Mouse (Mus musculus): ENCODE measurements at regions not wholly inside any gene's neighbourhood (a gene's known extent, or its start where the extent isn't known, plus 50 kb on each side); places are given as distances from the start of the nearest gene placed in this dataset.

DNA sequence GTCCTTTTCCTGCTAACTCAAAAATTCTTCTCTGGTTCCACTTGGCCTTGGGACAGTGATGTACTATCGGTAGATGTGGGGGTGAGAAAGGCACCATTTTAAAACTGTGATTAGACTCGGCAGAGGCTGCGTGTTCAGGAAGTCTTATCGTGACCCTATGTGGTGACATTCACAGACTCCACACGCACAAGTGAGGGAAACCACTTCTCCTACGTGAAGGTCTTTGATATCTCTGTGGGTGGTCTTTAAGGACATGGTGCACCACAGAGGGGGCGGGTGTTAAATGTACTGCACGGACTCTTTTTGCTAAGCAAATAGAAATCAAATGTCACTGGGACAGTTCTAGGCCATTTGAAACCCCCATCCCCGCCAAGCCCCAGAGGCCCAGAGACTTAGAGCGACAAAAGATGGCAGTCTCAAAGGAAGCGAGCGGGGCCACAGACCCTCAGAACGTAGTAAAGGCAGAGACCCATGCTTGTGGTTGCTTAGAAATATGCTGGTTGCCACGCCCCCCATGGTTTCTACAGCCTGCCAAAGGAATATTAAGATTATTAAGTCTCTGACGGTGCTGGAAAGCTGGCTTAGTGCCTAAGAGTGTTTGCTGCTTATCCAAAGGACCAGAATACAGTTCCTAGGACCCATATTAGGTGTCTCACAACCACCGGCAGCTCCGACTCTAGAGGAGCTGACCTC, 73.6 kb upstream of the Slc45a1 start:
- DNase-seq (ENCODE audit: low read depth, low spot score), result no peak

DNA sequence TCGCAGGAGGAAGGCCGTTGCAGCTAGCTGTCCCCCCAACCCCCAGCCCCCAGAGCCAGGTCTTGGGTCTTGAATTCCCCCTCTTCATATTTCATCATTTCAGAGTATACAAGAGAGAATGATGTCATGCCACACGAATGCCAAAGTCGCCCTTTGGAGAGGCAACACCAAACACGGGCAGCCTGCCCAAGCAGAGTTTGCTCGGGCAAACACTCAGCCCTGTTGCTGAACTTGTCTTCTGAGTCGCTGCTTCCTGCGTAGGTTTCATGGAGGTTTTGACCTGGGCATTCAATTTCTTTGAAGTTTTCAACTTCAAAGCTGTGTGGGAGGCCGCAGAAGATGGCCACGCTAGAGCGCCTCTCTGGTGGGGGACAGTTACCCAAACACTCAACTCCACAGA, 72.8 kb upstream of the Slc45a1 start:
- DNase-seq (ENCODE audit: low read depth, low spot score), result no peak

DNA sequence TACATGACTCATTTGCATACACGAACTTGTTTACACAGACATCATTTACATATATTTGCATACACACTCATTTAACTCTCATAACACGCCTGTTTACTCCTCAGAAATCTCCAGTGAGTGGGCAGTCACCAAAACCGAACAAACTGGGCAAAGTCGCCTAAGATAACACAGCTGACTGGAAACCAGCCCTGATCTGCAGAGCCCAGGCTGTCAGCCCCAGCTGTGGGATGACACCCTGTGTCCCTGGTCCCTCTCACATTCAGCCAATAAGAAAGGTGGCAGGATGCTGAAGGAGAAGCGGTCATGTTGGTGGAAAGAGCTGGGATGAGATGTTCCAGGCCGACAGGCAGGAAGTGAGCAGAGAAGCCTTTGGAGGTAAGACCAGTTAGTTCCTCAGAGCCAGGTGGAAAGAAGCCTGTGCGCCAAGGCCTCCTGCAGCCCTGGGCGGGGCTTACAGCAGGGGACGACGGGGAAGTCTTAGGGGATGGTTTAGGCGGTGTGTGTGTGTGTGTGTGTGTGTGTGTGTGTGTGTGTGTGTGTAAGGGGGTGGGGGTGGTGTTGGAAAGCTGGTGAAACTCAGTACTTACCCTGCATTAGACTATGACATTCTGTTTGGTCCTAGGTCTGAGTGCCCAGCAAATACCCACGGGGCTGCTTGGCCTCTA, 69.8 kb upstream of the Slc45a1 start:
- no peak for DNase-seq (ENCODE audit: low read depth, low spot score)

DNA sequence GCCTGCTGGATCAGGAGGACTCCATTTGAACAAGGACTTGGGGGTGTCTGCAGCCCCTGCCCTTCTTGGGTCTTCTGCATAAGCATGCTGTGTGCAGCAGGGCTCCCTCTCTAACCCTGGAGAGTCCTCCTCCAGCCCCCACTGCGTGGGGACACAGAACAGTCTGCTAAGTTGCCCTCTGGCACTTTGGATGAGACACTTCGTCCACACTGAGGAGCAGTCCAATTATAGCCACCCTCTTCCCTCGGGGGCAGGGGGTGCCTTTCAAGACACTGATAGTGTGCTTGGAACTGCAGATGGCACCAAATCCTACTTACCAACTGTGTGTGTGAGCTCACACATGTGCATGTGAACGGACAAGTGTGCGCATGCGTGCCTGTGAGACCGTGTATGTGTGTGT, 65.9 kb upstream of the Slc45a1 start:
- no peak for DNase-seq (ENCODE audit: low read depth, low spot score)

DNA sequence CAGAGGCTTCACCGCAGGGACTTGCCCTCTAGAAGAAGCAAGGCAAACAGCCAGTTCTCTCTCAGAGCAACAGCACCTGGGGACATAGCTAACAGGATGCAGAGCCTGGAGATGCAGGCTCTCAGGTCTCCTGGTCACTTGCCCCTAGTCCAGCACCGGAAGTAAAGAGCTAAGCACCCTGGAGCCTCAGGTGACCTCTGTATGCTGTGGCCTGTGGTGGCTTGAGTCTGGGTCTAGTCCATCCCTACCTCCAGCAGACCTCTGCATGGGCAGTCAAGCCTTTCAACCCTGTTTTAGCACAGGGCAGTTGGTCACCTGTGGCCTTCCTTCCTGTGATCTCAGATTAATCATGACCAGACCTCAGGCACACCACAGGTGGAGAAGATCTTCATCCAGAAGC, 63.1 kb upstream of the Slc45a1 start:
- DNase-seq (ENCODE audit: low read depth, low spot score), result no peak

DNA sequence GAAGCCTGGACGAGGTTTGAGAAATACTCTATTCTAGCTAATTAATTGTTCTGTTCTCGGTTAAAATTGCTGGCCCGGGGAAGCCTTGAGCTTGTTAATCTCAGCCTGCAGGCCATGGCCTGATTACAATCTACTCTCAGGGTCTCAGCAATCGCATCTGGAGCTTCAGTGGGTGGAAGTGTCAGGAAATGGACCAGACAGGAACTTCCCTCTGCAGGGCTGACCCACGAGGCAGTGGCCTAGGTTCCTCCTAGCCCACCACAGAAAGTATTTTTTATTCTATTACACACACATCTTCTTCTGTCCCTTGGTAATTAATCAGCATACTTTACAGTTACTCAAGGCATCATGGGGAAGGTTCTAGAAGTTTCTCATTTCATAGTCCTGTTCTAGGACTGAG, 61.3 kb upstream of the Slc45a1 start:
- no peak for DNase-seq (ENCODE audit: low read depth, low spot score)

DNA sequence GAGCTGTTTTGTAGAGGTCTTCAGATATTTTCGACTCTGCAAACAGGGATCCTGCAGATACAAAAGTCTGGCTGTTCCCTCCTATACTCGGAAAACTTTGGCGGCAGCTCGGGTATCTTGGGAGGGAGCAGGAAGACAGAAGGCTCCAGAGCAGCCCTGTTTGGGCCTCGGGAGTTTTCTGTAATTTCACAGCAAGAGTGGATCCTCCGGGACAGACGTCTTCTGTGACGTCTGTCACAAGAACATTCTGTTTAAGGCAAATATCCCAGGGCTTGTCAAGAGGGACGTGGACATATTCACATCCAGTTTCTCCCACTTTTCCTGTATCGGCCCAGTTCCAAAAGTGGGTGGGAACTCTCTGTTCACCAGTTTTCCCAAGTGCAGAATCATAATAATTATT, 60.9 kb upstream of the Slc45a1 start:
- no peak for DNase-seq (ENCODE audit: low read depth, low spot score)

DNA sequence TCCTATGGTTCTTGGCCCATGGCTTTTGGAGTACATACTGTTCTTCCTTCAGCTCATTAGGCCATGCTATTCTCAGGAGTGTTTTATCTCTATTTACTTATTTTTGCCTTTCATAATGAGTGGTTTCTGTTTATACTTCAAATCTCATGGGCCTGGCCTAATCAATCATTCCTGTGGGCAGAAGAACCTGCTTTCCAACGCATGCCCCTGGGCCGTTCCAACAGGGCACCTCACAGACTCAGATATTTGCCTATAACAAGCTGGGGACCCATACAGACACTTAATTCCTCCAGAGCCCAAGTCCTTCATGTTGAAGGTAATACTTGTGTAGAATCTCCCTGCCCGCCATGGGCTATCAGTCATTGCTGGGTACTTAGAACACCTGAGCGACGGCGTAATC, 59.7 kb upstream of the Slc45a1 start:
- no peak for DNase-seq (ENCODE audit: low read depth, low spot score)

DNA sequence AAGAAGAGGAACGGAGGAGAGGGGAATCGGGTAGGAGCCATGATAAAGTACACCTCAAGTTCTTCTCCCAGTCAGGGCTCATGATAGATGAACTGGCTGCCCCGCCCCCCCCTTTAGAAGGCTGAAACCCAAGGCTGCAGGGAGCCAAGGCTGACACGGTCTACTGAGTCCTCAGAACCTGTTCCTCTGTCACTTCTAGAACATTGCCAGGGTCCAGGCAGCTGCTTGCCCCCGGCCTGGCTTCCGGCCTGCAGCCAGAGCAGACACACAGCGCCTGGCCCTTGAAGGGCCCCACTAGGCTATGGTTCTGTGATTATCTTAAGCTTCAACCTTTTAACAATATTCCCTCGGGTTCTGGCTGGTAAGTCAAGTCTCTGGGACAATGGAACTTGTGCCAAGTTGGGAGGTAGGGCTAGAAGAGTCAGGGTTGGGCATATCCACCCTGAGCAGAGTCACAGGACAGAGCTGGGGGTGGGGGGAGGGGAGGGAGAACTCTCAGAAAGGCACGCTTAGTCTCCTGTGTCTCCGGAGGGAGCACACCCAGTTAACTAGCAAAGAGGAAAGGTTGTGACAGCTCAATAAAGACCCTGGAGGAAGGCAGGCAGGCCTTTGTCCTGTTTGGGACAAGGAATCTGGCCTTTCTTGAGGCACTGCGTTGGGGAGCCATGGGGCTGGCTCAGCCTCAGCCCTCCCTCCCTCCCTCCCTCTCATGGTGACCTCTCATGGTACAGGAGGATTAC, 57.6 kb upstream of the Slc45a1 start:
- DNase-seq (ENCODE audit: low read depth, low spot score), result no peak

DNA sequence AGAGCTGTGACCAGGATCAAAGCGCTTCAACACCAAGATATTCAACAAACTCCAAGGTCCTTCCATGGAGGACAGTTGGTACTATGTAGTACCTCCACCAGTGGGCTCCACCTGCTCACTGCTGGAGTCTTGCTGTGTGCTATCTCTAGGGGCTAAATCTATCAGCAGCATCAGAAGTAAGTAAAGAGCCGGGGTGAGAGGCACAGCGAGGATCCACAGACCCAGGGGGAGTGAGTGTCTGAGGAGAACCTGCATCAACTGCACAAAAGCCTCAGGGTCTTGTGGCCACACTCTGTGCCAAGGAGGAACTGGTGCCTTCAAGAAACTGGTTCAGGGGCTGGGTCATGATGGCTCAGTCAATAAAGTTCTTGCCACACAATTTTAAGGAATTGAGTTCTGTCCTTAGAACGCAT, 56.6 kb upstream of the Slc45a1 start:
- no peak for DNase-seq (ENCODE audit: low read depth, low spot score)

DNA sequence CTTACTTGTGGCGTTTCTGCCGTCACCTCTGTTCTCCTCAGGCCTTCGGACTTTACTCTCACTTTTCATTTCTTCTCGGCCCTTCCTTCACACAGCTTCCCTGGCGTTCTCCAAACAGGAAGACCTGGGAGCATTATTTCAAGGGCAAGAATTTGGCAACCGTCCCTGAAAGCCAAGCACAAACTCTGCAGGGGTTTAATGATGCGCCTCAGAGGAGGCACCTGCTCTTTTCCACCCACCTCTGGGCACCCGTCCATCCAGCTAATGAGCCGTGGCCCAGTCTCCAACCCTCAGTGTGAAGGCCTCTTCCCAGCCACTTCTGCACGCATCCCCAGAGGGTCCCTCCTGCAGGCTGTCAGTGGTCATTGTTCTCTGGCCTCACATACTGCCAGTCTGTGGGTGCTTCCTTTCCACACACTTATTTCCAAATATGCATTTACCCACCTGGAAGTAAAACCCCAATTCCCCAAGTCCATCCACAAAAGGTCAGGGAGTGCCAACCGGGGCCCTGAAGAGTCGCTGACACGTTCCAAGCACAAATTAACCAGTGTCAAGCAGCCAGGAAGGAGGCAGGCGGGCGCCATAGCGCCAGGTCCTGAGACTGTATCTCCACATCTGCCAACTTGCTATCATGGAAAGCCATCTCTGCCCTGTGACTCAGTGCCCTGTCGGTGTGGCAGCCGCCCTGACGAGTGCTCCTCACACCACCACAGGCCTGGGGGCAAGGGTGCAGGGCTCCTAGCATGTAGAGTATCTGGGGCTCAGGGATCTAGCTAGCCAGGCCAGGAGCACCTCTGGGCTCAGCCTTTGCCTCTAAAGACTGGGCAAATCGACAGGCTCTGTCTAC, 56.0 kb upstream of the Slc45a1 start:
- no peak for DNase-seq (ENCODE audit: low read depth, low spot score)

DNA sequence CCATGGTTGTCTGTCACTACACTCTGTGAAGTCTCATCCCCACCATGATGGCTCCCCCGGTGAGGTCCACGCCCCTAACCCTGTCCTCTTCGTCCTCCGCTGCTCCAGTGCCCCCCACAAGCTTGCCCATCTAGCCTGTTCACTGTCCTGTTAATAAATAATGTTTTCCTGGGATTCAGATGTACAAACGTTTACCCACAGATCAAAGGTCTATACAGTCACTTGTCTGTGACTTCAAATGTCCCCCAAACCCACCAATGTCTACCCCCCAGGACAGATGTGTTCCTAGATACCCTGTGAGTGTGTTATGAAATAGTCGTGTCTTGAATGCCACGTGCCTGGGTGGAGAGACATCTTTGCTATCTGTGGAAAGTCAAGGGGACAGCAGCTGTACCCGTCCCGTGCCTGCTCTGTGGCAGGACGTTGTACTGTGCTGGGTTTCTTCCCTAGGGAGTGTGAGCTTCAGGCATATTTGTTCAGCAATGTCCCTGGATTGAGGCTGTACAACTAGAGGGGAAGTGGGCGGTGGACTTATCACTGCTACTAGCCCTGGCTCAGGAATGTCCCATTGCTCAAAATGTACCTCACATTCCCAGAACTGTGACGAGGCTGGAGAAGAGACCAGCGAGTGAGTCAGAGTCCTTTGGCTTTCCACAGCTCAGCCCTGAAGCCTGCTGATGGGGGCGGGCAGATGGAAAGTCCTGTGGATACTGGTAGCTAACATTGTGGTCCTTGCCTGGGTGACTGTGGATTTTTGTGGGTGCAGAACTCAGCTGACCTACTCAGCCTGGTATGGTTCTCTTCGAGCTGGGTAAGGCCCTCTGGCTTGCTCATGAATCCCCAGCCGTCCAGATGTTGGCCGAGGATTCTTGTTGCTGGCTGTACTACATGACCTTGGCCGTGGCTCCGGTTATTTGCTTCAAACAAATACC, 55.1 kb upstream of the Slc45a1 start:
- DNase-seq (ENCODE audit: low read depth, low spot score), result no peak

DNA sequence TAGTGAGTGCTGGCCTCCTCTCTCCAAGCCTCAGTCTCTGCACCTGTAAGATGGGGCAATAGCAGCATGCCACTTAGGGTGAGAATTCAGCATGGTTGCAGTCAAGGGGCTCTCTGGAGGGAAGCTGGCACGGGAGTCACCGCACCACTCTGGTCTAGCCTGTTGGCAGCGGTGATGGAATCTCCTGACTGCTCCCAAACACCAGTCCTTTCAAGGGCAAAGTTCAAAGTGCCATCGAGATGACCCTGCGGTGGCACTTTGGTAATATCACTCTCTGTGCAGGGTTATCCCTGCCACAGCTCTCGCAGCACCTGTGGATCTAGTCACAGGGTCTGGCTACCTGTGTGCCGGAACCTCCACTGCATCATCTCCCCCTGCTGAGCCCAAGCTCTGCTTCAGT, 54.3 kb upstream of the Slc45a1 start:
- DNase-seq (ENCODE audit: low read depth, low spot score), result no peak

DNA sequence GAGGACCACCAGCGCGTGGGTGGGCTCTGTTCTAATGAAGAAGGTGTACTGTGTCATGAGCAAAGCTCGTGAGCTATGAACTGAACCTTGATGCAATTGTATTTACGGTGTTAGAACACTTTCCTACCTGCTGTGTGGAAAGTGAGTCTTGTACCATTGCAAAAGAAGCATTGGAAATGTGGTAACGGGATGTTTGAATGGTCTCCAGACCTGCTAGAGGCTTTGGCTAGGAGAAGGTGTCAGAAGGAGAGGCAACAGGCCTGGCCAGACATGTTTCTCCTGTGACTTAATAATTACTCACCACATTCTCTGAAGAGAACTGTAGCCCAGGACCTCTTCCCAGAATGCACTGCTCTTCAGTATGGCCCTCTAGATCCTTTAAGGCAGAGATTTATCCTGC, 51.3 kb upstream of the Slc45a1 start:
- DNase-seq (ENCODE audit: low read depth, low spot score), result no peak

Measured in mesoderm, embryonic 11.5 days (tissue).